Mouse (Mus musculus): Measurements from ENCODE around the gene Celf1.

DNA sequence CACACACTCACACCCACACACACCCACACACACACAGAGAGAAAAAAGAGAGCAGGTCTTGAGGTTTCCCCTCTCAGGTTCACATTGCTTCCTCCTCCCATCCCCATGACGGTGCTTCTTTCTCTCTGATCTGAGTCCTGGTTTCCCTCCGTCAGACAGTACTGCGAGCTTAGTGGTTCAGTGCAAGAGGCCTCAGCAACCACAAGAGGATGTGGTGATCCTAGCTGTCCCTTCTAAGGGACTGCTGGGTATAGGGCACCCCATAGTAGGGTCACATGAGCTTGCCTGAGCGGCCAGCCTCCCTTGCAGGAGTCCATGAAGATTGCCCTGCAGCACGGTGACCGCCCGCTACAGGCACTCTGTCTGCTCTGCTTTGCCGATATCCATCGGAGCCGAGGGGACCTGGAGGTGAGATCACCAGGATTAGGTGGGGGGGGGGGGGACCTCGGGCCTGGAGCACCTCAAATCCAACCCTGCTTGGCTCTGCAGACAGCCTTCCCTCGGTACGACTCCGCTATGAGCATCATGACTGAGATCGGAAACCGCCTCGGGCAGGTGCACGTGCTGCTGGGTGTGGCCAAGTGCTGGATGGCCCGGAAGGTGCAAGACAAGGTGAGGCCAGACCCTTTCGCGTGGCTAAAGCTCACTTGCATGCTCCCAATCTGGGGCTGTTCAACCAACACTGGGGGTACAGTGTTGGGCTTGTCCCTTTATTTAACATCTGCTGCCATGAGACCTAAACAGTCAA lies 102.6 kb downstream of the Celf1 start:
- no peak for TF ChIP-seq CTCF (IDR thresholded peaks at IDR 0.05; ENCODE audit: low read depth)
- no peak for TF ChIP-seq EP300 (IDR thresholded peaks at IDR 0.05; ENCODE audit: low read depth)
